Mouse (Mus musculus): ENCODE data around the gene Ctrc.

GRCm38 (mm10) chr4:141868051-141868450, 21.9 kb upstream of the Ctrc start:
- TF ChIP-seq CTCF (IDR thresholded peaks at IDR 0.05; ENCODE audit: low read depth, low read length) = no peak
- no peak for TF ChIP-seq GATA2 (IDR thresholded peaks at IDR 0.05; ENCODE audit: borderline replicate concordance, low read depth, low read length)
- no peak for TF ChIP-seq TAL1 (conservative IDR thresholded peaks at IDR 0.05; ENCODE audit: low read depth, low read length)
